Mouse (Mus musculus) 3T3-L1 (cell line): Measurements from ENCODE around the gene Atxn7l1.
"Not testable (repeated sequence)": the region's sequence is repeated elsewhere in the genome, so short reads cannot be mapped to it uniquely, and the experiment has no call there.

Experiments
- DNase-seq: peaks from one replicate; pipeline ENCODE4 v3.0.0-alpha.2; 2015; ENCODE audit warnings: low read depth, low spot score

Atxn7l1 gene

DNA sequence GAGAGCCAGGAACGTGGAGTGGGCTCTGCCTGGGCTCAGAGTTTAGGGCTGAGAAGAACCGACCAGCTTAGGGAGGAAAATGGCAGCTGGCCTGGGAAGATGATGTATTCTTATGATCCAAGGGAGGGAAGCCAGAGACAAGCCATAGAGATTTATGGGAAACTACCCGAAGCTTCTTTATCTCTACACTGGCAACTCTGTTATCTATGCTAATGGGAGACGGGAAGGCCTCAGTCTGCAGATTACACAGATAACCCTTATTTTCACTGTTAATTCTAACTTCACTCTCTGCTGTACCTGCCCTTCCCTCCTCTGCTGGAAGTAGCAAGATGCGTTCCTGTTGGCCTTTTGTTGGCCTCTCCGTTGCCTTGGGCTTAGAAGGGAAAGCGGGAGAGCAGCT, 5.6 kb downstream of the Atxn7l1 start:
- no peak for DNase-seq

DNA sequence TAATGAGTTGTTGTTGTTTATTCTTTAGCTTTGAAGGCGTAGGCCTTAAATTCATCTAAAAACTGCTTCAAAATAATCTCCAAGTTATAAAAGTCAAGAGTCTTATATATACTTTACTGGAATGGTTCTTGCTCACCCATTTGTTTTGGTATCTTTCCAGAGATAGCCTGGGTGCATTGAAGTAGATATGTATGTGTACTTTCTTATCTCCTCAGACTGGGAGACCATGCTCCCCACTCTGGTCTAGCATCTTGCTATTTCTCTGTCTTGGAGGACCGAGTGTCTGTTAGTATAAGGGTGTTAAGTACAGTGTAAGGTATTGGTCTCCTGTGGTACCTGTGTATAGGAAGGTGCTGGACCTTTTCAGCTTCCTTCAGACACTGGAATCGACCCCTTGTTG, 6.4 kb downstream of the Atxn7l1 start:
- DNase-seq: no peak

DNA sequence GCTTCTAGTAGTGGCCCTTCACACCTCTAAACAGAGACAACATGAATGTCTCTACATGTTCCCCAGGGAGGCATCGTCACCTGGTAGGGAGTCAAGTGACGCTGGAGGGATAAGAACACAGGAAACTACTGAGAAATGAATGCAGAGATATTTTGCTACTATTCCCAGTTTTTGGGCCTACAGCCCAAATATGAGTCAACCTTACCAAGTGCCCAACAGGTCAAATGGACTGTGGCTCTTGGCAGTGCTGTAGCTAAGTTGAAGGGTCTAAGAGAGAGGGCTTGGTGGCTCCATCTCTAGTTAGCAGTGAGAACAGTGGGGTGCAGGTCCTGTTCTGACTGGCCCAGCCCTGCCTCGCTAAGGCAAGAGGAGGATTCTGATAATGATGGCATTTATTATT, 7.2 kb downstream of the Atxn7l1 start:
- peak; percentile 81 for DNase-seq

DNA sequence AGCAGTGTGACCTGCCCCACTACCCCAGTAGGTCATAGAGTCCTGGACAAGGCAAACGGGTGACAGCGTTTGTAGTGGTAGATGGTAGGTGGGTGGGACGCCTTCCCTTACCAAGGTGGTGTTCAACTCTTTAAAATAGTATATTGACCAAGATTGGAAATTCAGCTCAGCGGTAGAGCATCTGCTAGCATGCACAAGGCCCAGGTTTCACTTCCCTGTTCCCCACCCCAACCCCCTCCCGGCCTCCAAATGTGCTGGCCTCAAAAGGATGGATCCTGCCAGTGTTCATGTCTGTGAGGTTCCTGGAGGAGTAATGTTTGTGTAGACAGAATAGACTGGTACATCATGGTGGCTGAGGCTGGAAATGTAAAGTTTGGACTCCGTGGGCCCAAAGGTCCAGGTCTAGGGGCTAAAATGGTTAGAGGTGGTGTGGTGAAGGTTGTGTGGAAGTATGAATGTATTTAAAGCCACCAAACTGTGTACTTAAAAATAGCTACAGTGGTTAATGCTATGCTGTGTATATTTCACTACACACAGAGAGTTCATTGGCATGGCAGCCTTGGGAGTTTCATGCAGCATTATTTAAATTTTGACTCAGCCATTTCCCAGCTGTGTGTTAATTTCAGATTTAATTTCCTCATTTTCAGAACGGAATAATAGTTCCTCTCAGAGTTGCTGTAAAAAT, 9.0 kb downstream of the Atxn7l1 start:
- no peak for DNase-seq

DNA sequence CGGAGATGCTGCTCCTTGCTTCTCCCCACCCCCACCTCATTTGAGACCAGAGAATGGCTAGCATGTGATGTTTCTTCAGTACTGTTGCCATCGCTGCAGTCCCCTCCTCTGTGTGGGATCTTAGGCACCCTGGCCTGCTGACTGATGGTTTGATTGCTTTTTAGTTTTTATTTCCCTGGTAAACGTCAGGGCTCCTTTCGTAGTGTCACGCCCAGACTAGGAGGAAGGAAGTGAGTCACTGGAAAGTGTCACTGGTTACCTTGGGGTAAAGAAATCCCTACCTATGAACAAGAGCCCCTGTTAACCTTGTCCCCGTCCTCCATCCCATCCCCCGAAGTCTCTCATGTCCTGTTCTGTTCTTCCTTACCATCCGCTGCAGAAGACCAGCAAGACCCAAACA, 10.8 kb downstream of the Atxn7l1 start:
- DNase-seq: no peak

DNA sequence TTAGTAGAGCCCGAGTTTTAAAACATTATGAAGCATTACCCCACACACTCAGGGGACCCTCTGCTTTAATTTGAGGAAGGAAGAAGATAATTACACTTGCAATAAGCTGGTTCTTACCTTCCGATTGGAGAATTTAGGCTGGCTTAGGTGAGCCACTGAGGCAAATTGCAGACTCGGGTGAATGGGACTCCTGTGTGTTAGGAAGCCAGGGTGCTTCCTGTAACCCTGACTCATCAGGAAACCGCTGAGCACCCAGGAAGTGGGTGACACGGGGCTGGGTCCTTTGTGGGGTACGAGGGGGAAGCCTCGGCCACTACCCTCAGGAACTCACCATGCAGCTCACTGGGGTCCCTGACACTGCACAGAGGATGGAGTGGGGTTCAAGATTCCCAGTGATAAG, 12.9 kb downstream of the Atxn7l1 start:
- DNase-seq: no peak

DNA sequence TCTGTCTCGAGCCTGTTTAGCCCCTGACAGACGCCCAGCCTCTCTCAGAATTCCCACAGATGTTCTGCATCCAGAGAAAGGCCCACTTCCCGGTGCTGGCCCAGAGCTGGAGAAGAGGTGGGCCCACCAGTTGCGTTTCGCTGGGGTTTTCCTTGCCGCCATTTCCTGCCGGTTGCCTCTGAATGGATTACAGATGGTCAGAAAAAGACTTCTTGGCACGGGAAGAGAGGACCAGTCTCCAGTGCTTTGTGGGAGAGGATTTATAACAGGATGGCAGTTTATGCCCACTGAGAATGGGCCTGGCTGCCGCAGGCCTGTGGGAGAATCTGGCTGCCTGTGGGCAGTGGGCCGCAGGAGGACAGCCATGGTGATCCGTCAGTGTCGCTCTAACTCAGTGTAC, 15.0 kb downstream of the Atxn7l1 start:
- no peak for DNase-seq

DNA sequence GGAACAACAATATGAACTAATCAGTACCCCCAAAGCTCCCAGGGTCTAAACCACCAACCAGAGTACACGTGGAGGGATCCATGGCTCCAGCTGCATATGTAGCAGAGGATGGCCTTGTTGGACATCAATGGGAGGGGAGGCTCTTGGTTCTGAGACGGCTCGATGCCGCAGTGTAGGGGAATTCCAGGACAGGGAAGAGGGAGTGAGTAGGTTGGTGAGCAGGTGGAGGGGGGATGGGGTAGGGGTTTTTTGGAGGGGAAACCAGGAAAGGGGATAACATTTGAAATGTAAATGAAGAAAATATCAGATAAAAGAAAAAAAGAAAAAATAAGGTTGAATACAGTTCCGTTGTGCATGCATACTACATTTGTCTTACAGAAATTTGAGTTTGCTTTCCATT, 16.5 kb downstream of the Atxn7l1 start:
- not testable (repeated sequence) for DNase-seq

DNA sequence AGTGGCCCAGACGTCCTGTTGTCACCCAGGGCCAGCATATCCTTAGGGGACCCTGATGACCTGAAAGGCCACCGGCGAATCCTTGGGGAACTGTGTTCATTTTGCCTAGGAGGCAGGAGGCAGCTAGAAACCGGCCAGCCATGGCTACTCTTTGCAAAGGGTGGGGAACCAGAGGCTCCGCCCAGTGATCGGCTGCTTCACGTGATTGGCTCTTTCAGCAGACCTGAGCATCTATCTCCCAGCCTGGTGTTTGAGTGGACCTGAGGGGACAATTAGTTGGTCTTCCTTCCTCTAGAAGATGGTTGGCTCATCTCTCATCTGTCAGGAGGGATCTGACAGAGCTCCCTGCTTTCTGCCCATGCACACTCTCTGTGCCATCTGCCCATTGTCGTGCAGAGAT, 19.2 kb downstream of the Atxn7l1 start:
- no peak for DNase-seq

DNA sequence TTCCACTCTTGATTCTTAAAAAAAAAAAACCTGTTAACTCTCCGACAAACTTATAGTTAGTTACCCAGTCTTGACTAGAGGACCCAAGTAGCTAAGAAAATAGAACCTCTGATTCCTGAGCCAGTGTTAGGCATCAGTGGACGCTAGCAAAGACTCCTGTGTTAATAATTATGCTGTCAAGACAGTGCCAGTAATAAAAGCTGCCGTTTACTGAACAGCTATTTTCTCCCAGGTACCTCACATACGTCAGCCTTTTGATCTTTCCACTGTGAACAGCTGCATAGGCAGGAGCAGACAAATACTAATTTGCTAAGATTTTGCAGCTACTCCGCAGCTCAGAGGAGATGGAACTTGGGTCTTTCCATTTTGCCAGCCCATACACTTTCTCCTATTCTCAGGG, 20.1 kb downstream of the Atxn7l1 start:
- no peak for DNase-seq

DNA sequence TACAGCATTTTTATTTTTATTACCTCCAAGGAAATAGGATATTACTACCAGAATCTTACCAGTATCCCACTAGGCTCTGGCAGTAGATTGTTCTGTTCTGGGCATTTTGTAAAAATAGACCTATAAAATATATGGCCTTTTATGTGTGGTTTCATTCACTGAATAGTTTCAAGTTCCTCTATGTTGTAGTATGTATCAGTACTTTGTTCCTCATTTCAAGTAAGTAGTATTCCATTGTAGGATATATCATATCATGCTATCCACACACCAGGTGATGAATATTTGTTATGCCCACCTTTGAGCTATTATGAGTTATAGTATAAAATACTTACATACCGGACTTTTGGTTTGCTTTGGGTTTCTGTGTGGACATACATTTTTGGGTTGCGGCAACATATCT, 21.0 kb downstream of the Atxn7l1 start:
- no peak for DNase-seq

DNA sequence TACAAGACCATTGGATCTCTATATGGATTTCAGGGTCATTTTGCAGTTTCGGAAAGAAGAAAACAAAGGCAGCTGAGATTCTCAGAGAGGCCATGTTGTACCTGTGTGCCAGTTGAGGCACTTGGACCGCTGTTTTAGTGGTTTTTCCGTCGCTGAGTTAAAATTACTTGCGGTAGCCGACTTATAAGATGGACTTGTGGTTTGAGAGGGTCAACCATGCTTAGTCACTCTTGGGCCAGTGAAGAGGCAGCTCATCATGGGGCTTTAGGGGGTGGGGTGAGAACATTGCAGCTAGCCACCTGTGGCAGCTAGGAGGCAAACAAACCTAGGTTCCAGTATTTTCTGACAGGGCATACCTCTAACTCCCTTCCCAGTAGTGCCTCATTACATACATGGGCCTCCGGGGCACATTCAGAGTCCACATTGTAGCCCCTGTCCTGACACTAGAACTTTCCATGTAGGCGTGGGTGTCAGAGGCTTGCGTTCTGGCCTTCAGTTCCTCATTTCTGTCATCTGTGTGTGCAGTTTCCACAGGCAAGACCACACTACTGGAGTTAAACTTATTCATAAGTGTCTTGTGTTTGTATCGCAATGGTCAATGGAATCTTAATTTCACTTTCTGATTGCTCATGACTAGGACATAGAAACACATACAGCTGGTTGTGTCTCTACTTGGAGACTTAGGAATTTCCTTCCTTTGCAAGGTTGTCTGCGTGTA, 22.4 kb downstream of the Atxn7l1 start:
- no peak for DNase-seq

DNA sequence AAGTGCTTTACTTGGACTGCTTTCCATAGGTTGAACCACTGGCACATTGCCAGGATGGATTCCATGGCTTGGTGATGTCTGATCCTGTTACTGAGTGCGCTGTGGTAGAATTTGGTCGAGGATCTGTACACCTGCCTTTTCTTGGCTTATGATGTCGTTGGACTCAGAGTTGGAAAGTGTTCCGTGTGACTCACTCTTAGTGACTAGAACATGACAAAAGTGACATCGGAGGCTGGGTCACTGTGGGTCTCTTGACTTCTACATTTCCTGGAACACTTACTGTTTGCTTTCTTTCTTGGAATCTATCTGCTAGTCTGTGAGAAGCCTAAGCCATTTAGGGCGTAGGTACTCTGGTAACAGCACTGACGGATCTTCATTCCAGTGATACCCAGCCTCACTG, 23.3 kb downstream of the Atxn7l1 start:
- DNase-seq: no peak

DNA sequence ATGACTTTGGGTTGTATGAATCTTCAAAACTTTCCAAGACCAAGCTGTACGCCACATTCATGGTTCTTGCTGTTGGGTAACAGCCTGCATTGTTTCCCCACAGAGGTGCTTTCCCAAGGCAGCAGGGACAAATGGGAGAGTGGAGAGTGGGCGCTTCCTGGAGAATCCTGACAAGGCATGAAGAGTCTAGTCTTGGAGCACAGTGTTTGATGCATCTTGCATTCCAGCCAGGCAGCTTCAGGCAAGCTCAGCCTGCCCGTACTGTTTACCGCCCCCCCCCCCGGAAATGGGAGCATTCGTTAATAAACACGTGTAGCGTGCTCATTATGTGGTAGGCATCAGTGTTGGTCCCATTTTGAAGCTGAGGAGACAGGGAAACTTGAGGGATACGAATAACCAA, 25.4 kb downstream of the Atxn7l1 start:
- no peak for DNase-seq

DNA sequence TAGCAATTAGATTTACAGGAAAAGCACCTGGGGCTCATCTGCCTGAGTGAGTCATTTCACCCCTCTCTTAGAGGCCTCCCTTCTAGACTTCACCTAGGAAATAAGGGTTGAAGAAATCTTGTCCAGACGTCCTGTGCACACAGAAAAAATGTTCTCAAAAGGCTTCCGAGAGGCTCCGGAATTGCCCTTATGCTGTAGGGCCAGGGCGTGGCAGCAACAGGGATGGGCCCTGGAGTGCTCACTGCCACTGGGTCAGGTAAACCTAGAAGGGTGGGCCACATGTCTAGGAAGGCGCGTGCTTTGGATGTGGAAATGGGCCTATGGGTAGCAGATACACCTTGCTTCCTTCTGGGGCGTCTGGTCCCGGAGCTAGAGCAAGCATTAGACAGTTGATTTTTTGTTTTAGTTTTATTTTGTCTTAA, 26.2 kb downstream of the Atxn7l1 start:
- no peak for DNase-seq

DNA sequence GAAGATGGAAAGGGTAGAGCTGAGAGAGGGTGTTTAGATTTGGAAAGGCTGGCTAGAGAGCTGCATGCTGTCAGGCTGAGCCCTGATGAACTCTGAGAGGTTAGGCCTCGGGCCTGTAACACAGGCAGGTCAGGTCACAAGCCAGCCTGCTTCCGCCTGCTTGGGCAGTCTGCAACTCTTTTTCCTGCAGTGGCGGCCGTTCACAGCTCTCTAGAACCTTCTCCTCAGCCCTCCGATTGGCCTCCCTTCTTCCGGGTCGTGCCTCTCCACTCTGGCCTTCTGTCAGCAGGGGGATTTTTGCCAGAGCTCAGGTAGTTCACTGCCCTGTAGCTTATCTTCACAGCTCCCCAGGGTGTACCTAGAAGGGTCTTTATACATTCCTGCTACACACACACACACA, 26.7 kb downstream of the Atxn7l1 start:
- no peak for DNase-seq

DNA sequence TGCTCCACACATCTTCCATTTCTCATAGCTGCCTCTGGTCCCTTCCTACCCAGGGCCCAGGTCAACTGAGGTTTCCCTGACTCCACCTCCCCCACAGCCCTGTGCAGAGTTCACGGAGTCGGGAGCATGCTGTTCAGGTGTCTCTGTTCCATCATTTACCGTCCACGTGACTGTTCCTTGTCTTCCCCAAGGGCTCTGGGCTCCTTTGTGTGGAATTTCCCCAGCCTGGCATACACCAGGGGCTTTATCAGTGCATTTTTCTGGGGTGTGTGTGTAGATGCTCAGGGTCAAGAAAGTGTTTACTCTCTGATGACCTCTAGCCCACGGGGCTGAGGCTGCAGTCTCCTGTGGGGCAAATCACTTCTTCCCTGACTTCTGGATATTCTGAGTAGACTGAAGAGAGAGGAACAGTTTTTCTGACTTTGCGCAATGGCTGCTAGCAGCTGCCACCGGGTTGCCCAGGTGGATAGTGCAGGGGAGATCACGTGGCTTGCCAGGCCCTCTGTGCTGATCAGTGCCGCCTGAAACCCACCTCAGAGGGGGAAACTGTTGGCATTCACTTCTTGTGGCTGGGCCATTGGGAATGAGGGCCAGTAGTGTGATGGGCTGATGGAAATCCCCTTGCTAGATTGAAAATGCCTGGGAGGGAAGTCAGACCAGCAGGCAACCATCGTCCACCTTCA, 27.3 kb downstream of the Atxn7l1 start:
- peak; percentile 22 for DNase-seq

DNA sequence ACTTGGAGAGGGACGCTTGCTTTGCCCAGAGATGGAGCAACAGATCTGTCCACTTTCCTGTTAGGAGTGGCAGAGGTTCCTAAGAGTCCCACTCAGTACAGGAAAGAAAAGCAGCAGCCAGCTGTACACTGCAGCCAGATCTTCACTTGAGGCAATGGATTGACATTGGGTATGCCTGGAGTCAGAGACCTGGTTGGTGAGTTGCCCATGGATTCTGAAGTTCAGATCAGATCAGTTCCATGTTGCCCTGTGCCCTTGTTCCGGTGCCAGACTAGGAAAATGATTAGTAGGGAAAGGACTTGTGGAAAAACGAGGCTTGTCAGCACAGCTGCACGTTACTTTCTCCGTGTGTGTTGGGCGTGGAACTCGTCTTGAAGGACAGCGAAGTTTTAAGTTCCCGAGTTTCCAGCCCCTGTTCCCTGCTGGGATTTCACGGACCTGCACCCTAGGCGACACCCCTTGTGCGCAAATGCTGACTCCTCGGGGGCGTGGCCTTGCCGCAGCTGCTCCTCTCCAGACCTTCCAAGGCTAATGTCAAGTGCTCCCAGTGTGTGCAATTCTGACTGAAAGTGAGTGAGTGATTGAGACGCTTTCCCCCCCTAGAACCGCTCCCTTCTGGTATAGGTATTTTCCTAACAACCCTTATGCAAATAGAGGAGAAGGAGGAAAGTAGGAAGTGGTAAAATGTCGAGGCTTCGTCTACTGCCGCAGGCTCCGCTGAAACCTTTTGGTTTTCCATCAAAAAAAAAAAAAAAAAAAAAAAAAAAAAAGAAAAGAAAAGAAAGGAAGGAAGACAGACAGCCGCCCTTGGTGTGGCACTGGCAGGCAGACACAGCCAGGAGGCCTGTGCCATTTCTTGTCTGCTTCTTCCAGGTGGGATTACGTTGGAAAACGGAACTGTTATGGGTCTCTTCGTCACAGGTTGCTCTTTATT, 28.4 kb downstream of the Atxn7l1 start:
- peak; percentile 71 for DNase-seq

DNA sequence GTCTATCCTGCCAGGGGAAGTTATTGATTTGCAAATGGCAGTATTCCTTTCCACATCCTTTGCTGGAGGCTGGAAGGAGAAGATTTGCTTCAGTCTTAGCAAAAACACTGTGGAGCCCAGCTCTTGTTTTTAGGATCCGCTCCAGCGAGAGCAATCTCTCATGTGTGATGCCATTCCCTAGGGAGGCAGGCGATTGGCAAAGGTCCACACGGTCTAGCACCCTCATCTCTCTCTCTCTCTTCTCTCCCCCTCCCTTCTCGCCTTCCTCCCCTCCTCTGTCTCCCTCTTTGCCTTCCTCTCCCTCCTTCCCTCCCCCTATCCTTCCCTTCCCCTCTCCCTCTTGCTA, 29.0 kb downstream of the Atxn7l1 start:
- DNase-seq: peak; percentile 21

DNA sequence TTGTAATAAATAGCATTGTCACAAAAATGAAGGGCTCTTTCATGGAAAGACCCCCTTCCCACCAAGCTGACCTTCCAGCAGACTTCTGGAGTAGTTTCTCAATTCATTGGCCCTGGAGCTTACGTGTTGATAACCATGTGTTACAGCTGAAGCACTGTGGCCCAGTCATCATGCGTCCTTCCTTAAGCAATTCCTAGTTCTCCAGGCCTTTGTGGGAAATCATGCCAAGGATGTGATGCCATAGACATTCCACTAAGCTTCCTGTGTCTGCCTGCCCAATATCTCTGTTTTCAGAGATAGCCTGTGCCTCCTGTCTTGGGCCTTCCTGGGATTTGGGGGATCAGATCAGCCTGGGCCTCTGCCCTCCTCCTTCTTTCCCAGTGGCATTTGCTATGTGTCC, 32.9 kb downstream of the Atxn7l1 start:
- peak; percentile 72 for DNase-seq

DNA sequence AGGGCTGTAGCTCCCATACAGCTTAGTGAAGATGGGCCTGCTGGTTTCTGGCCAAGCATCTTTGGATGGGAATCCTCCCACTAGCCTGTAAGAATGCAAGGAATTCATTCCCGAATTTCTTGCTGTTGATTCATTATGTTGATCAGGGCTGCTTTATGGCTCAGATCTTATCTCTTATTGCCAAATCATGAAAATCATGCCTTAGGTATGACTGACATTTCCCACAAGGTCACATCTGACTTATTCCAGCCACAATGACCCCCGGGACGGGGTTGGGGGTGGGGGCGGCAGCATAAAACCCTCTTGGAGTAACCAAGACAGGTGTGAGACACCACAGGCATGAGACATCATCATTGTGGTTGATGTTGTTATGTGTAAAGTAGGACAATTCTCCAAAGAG, 34.4 kb downstream of the Atxn7l1 start:
- peak; percentile 81 for DNase-seq
